Mouse (Mus musculus) gastrocnemius, postnatal 4 days (tissue): ENCODE results near the gene Gm3138. TPM values are rescaled to one million over a fixed set of nuclear protein-coding genes. Genes with fewer than 3 reads are reported as not detected.
"Not testable (repeated sequence)": the region's sequence is repeated elsewhere in the genome, so short reads cannot be mapped to it uniquely, and the experiment has no call there.

Experiments used
- DNase-seq, 2 experiments: peaks; one replicate each; pipeline ENCODE4 v3.0.0; 2021 to 2022; ENCODE audit warnings: low spot score in 2 of 2, mixed read lengths in 2 of 2
- long read RNA-seq, 2 experiments: library from polyadenylated mRNA; stranded (forward); transcript quantifications; one replicate each; pipeline ENCODE4 v2.0.0; 2021
- total RNA-seq, 2 experiments: library from RNA; stranded (reverse); gene quantifications; 2 replicates each; pipeline ENCODE4 v1.2.3; 2021

Gene Gm3138
- total RNA-seq = not detected
- long read RNA-seq, experiment 1 = 0 reads
- long read RNA-seq, experiment 2 = 0 reads

DNA sequence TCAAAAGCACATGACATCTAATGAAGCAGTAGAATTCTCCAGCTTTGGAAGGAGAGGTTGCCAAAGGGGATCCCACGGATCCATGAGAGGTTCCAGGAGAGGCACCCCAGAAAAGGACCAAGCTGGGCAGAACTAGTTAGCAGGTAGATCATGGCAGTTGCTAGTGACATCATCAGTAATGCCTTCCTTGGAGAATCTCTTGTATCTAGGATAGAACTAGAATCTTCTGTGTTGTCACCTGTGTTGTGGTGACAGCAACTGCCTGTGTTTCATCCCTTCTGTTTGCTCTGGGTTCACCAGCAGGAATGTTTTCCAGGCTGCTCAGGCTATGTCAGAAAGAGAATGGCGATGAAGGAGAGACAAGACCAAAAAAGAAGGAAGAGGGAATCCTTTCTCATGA lies at the start of gene Gm3138:
Gene Gm3138, plus strand, starts transcription at position 301 of the 400 bp plus-strand sequence.
- DNase-seq = not testable (repeated sequence)

DNA sequence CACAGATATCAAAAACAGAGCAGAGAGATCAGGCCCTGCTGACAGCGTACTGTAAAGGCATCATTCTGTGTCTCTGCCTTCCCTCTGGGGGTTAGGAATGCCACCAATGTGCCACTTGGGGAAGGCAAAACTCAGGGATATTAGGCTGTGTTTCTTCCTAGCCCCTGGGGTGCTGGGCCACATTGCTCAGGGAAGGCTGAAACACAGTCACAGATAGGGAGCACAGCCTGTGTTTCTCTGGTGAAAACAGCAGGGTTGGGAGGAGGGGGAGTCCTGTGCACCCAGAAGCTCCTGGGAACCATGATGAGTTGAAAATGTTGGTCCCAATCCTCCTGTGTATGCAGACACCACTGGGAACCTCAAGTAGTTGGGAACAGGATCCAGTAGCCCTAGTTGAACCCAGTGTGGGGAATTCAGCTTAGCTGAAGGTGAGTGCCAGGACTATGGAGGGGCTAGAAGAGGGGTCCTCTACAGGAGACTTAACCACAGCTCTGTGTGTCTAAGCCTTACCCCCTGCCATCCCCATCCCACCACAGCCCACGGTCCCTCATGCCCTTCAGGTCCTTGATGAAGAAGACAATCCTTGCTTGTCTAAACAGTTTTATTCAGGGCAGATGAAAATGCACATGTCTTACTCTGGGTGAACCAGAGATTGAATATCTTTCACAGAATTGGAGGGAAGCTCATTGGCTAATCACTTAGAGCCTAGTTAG lies 20.0 kb downstream of the Gm3138 start:
- DNase-seq = not testable (repeated sequence)

DNA sequence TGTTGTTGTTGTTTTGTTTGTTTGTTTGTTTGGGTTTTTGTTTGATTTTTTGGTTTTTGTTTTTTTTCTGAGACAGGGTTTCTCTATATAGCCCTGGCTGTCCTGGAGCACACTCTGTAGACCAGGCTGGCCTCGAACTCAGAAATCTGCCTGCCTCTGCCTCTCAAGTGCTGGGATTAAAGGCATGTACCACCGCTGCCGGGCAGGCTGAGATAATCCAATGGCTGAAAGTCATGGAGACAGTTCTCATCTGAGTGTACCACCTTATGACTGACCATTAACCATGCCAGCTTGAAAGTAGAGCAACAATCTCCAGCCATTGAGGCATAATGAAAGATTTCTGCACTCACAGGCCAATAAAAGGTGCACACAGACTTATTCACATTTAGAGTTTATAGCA lies 30.4 kb downstream of the Gm3138 start:
- not testable (repeated sequence) for DNase-seq

Other genes starting within 250 kb of the Gm3138 start
- gene Gm5796, start 225.7 kb upstream of the Gm3138 start, total RNA-seq = 1 to 10 TPM; 1.3 to 1.6 TPM
- under 1 TPM; 0.15 to 0.70 TPM for gene Gm3115, start 165.5 kb upstream of the Gm3138 start, total RNA-seq
- 1 to 10 TPM; 1.3 to 1.4 TPM for gene Gm8108, start 139.1 kb upstream of the Gm3138 start, total RNA-seq
- gene Gm3127, start 84.6 kb upstream of the Gm3138 start, total RNA-seq = not detected
- gene Gm2974, start 67.1 kb upstream of the Gm3138 start, total RNA-seq = not detected
- gene Gm3149, start 67.7 kb downstream of the Gm3138 start, total RNA-seq = not detected
- gene 2610042L04Rik, start 85.1 kb downstream of the Gm3138 start, total RNA-seq = under 1 TPM; 0.21 to 0.39 TPM
- not detected for gene Gm3159, start 147.9 kb downstream of the Gm3138 start, total RNA-seq
- gene Gm3164, start 165.8 kb downstream of the Gm3138 start, total RNA-seq = under 1 TPM in 1 of 2 experiments, not detected in 1; 0.71 TPM
- not detected for gene Gm3173, start 181.4 kb downstream of the Gm3138 start, total RNA-seq
- gene Gm3182, start 232.1 kb downstream of the Gm3138 start, total RNA-seq = under 1 TPM in 1 of 2 experiments, not detected in 1; 0.37 TPM